Mouse (Mus musculus) midbrain, embryonic 15.5 days (tissue): ENCODE measurements around the gene H1foo. TPM values are rescaled to one million over a fixed set of nuclear protein-coding genes. Genes with fewer than 3 reads are reported as not detected.

ENCODE experiments used
- ATAC-seq: fragments of 200-750 bp; cut with Nextera tagmentation; replicated peaks from 2 replicates; pipeline ENCODE4 v1.8.0; 2017; ENCODE audit warnings: moderate TSS enrichment
- H3K27ac ChIP-seq: fragments of 300-500 bp; sonication (generic); 2 replicates; pipeline ENCODE4 v1.5.1; 2015; ENCODE audit warnings: mild to moderate bottlenecking, inconsistent platforms
- H3K27me3 ChIP-seq: fragments of 300-500 bp; sonication (generic); replicated peaks from 2 replicates; pipeline ENCODE4 v1.6.1; 2015; ENCODE audit warnings: inconsistent platforms
- H3K36me3 ChIP-seq: fragments of 300-500 bp; sonication (generic); replicated peaks from 2 replicates; pipeline ENCODE4 v1.6.1; 2015; ENCODE audit warnings: inconsistent platforms
- H3K4me1 ChIP-seq: fragments of 300-500 bp; sonication (generic); 2 replicates; pipeline ENCODE4 v1.6.1; 2015; ENCODE audit warnings: inconsistent platforms
- H3K4me2 ChIP-seq: fragments of 300-500 bp; sonication (generic); 2 replicates; pipeline ENCODE4 v1.6.1; 2015; ENCODE audit warnings: inconsistent platforms, mild to moderate bottlenecking, moderate library complexity
- H3K4me3 ChIP-seq: fragments of 300-500 bp; sonication (generic); 2 replicates; pipeline ENCODE4 v1.5.1; 2015; ENCODE audit warnings: mild to moderate bottlenecking, inconsistent platforms
- H3K9ac ChIP-seq: fragments of 300-500 bp; sonication (generic); 2 replicates; pipeline ENCODE4 v1.6.1; 2015; ENCODE audit warnings: mild to moderate bottlenecking, inconsistent platforms
- H3K9me3 ChIP-seq: fragments of 300-500 bp; sonication (generic); 2 replicates; pipeline ENCODE4 v1.6.1; 2016; ENCODE audit warnings: inconsistent platforms
- WGBS: fragments of 180-500 bp; shearing (Covaris S2); methylation state at CpG from one replicate; pipeline ENCODE4 v1.1.7; 2015; ENCODE audit warnings: mixed read lengths; 5-methylcytosine and 5-hydroxymethylcytosine counted together
- polyA plus RNA-seq: library from polyadenylated mRNA; unstranded; fragments of >200 nt; fragmentation: Nextera tagmentation; extraction: Ambion mirVana; gene quantifications from 2 replicates; pipeline ENCODE4 v1.2.1, GENCODE M21; 2015

H1foo gene
- polyA plus RNA-seq, 1 experiment from 2014 or later, result not detected

DNA sequence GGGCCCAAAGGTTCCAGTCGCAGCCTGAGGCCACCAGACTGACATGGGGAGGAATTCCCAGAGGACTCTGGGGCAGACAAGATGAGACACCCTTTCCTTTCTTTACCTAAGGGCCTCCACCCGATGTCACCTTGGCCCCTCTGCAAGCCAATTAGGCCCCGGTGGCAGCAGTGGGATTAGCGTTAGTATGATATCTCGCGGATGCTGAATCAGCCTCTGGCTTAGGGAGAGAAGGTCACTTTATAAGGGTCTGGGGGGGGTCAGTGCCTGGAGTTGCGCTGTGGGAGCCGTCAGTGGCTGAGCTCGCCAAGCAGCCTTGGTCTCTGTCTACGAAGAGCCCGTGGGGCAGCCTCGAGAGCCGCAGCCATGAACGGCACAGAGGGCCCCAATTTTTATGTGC lies 13.1 kb upstream of the H1foo start, which contains the start of gene Rho:
TSS of gene Rho (plus strand) at position 110 of the 400 bp plus-strand sequence.
- Histone ChIP-seq H3K36me3 (no peaks in the 10 kb centered on the region), H3K4me2 (no peak within 1 kb of the TSS), H3K4me1 (peaks cover 10% of the 10 kb centered on the region), H3K9me3 (no peaks in the 10 kb centered on the region), H3K4me3 (no peak within 1 kb of the TSS), H3K27ac (no peak within 1 kb of the TSS), H3K9ac (no peak within 1 kb of the TSS), H3K27me3 (no peaks in the 10 kb centered on the region)
- WGBS, result 84% methylated on average over 14 of the region's 14 CpGs
- no peak for ATAC-seq

DNA sequence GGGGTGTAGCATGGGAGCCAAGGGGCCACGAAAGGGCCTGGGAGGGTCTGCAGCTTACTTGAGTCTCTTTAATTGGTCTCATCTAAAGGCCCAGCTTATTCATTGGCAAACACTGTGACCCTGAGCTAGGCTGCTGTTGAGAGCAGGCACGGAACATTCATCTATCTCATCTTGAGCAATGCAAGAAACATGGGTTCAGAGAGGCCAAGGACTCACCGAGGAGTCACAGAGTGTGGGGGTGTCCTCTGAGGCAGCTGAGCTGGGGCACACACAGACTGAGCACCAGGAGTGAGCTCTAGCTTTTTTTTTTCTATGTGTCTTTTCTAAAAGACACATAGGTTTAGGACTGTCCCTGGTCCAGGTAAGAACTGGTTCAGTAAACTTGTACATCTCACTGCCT lies 12.3 kb upstream of the H1foo start:
- Histone ChIP-seq H3K4me1 (peaks cover 5% of the 10 kb centered on the region; the same call in 1 of the 2 replicates), H3K4me2 (no peak overlapping the region), H3K27me3 (no peaks in the 10 kb centered on the region), H3K27ac (no peak overlapping the region), H3K36me3 (no peaks in the 10 kb centered on the region), H3K9ac (no peak overlapping the region), H3K9me3 (no peaks in the 10 kb centered on the region), H3K4me3 (no peak overlapping the region)
- 86% methylated on average over 3 of the region's 3 CpGs for WGBS
- ATAC-seq, result no peak

- Histone ChIP-seq H3K4me3 (no peak overlapping the region), H3K9me3 (no peaks in the 10 kb centered on the region), H3K4me2 (no peak overlapping the region), H3K4me1 (no peaks in the 10 kb centered on the region), H3K9ac (no peak overlapping the region), H3K27ac (no peak overlapping the region), H3K36me3 (no peaks in the 10 kb centered on the region), H3K27me3 (no peaks in the 10 kb centered on the region)
- no peak for ATAC-seq
- 88% methylated on average over 8 of the region's 8 CpGs for WGBS
Observed at GRCm38 (mm10) chr6:115935544-115935943, 9.2 kb upstream of the H1foo start.

DNA sequence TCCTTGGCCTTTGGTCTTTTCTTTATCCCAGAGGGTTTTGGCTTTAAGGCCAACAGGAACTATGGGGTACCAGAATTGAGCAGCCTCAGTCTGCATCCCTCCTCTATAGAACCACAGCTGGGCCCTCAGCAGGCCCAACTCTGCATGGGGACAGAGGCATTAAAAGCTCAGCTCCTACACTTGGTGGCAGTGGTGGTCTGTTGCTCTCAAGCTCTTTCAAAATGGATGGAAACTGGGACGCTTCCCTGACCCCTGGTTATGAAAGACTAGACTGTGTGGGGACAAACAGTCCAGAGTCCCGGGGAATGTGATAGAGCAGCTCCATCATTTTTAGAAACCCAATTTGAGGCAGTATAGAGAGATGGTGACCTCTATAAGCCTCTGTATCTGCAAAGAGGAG lies 6.7 kb upstream of the H1foo start:
- no peak overlapping the region for H3K9ac ChIP-seq
- H3K4me1 ChIP-seq, result no peaks in the 10 kb centered on the region
- H3K36me3 ChIP-seq, result no peaks in the 10 kb centered on the region
- H3K27ac ChIP-seq, result no peak overlapping the region
- no peak overlapping the region for H3K4me2 ChIP-seq
- H3K27me3 ChIP-seq, result no peaks in the 10 kb centered on the region
- H3K4me3 ChIP-seq, result no peak overlapping the region
- WGBS, result 87% methylated on average over 2 of the region's 2 CpGs
- no peaks in the 10 kb centered on the region for H3K9me3 ChIP-seq
- no peak for ATAC-seq

DNA sequence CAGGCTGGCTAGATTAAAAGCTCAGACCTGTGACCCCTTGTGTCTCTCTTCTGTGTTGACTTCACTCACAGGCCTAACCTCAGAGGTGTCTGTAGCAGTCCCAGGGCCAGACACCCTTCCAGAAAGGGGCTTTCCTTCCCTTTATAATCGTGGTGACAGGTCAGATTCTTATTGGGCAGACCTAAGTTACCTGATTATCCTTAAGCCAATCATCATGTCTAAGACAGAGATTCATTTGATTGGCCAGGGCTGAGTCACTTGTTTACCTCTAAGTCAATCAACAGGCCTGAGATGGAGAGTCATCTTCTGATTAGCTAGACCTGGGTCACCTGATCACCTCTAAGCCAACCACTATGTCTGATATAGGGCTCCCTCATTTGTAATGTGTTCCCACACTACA lies 5.9 kb upstream of the H1foo start:
- no peaks in the 10 kb centered on the region for H3K36me3 ChIP-seq
- no peak for ATAC-seq
- H3K4me1 ChIP-seq, result no peaks in the 10 kb centered on the region
- no peak overlapping the region for H3K27ac ChIP-seq
- no peak overlapping the region for H3K4me2 ChIP-seq
- WGBS, result 63% methylated on average over 1 of the region's 1 CpGs
- no peak overlapping the region for H3K4me3 ChIP-seq
- H3K27me3 ChIP-seq, result no peaks in the 10 kb centered on the region
- H3K9me3 ChIP-seq, result no peaks in the 10 kb centered on the region
- no peak overlapping the region for H3K9ac ChIP-seq

- 91% methylated on average over 1 of the region's 1 CpGs for WGBS
- Histone ChIP-seq H3K27me3 (no peaks in the 10 kb centered on the region), H3K4me2 (no peak overlapping the region), H3K27ac (no peak overlapping the region), H3K4me3 (no peak overlapping the region), H3K4me1 (no peaks in the 10 kb centered on the region), H3K9ac (no peak overlapping the region), H3K36me3 (no peaks in the 10 kb centered on the region), H3K9me3 (no peaks in the 10 kb centered on the region)
- no peak for ATAC-seq
Observed at GRCm38 (mm10) chr6:115940603-115941002, 4.1 kb upstream of the H1foo start.

DNA sequence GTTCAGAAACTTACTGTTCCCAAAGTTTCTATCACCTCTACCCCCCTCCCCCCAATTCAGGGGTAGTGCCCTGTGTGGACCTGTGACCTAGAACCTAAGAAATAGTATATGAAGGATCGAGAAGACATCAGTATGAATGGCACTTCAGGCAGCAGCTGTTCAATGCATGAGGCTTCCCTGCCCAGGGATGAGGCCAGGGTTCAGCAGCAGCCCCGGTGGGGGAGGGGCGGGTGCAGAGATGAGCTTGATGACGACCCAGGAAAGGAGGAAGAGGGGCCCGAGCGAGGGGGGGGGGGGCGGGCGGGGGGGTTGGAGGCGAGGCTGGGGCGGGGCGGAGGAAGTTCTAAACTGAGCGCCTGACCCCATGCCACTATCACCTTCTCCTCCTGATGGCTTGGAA lies 3.6 kb upstream of the H1foo start:
- 11% methylated on average over 8 of the region's 12 CpGs for WGBS
- Histone ChIP-seq H3K9ac (no peak overlapping the region), H3K9me3 (no peaks in the 10 kb centered on the region), H3K27ac (no peak overlapping the region), H3K4me3 (no peak overlapping the region), H3K4me1 (no peaks in the 10 kb centered on the region), H3K36me3 (no peaks in the 10 kb centered on the region), H3K27me3 (no peaks in the 10 kb centered on the region), H3K4me2 (no peak overlapping the region)
- no peak for ATAC-seq

DNA sequence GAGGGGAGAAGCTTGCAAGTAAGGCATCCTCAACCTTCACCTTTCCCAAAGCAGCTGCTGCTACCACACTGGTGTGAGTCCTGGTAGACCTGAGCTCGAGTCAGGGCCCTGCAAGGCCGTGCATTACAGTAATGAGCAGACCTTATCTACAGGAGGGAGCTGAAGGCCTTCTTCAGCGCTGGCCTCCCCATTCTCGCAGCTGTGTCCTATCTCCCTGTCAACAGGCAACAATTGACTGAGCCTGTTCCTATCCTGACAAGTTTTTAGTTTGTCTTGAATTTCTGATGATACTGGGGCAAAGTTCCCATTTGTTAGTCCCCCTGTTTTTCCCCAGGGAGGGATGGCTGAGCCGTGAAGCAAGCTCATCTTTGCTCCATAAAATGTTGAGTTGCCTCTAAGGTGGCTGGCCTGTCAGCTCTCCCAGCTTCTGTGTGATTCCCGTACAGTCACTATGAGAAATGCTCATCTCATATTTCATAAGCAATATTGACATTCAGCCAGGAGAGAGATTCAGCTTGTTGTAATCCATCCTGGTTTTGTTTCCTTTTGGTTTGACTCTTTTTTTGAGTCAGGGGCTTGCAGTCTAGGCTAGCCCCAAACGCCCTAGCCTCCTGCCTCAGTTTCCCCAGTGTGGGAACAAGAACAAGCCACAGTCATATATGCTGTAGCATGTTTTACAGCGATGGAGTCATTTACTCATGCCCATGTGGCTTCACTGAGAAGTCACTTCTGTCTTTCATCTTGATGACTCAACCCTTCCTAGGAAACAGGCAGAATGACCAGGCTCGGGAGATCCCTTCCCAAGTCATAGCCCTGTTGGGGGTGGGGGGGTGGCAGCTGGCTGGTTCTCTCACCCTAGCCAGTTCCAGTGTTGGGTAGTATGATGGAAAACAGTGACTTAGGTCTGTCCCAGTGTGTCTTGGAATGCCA lies 975 bp upstream of the H1foo start:
- Histone ChIP-seq H3K27me3 (no peaks in the 10 kb centered on the region), H3K27ac (no peak overlapping the region), H3K9me3 (no peaks in the 10 kb centered on the region), H3K4me1 (peaks cover 4% of the 10 kb centered on the region; the same call in 1 of the 2 replicates), H3K4me2 (no peak overlapping the region), H3K4me3 (no peak overlapping the region), H3K9ac (no peak overlapping the region), H3K36me3 (no peaks in the 10 kb centered on the region)
- ATAC-seq, result no peak
- 82% methylated on average over 9 of the region's 9 CpGs for WGBS

DNA sequence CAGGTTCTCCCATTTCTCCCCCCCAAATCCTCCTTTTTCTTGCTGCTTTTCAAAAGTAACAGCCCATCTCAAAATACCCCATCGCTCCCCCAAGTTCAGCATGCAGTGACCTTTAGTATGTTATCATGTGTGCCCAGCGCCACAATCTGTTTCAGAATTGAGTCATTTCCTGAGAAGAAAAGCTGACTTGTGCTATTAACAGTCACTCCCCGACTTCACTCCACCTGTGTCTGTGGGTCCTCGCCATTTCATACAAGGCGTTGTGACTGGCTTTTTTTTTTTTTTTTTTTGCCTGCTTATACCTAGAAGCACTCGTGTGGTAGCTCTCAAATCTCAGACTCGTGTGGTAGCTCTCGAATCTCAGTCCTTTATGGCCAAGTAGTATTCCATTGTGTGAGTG lies 895 bp downstream of the H1foo start:
- no peak for ATAC-seq
- no peak overlapping the region for H3K4me2 ChIP-seq
- H3K9me3 ChIP-seq, result no peaks in the 10 kb centered on the region
- H3K4me1 ChIP-seq, result peaks cover 4% of the 10 kb centered on the region; the same call in 1 of the 2 replicates
- H3K27ac ChIP-seq, result no peak overlapping the region
- H3K36me3 ChIP-seq, result no peaks in the 10 kb centered on the region
- H3K4me3 ChIP-seq, result no peak overlapping the region
- H3K9ac ChIP-seq, result no peak overlapping the region
- WGBS, result 88% methylated on average over 8 of the region's 8 CpGs
- H3K27me3 ChIP-seq, result no peaks in the 10 kb centered on the region

- Histone ChIP-seq H3K4me2 (no peak overlapping the region), H3K27ac (no peak overlapping the region), H3K27me3 (no peaks in the 10 kb centered on the region), H3K4me1 (peaks cover 4% of the 10 kb centered on the region; the same call in 1 of the 2 replicates), H3K9ac (no peak overlapping the region), H3K9me3 (no peaks in the 10 kb centered on the region), H3K4me3 (no peak overlapping the region), H3K36me3 (no peaks in the 10 kb centered on the region)
- 40% methylated on average over 6 of the region's 6 CpGs for WGBS
- 0 out of 2 replicates have a peak, but pooled peaks have one; percentile 45 for ATAC-seq
Observed at GRCm38 (mm10) chr6:115946389-115946788, 1.7 kb downstream of the H1foo start.

DNA sequence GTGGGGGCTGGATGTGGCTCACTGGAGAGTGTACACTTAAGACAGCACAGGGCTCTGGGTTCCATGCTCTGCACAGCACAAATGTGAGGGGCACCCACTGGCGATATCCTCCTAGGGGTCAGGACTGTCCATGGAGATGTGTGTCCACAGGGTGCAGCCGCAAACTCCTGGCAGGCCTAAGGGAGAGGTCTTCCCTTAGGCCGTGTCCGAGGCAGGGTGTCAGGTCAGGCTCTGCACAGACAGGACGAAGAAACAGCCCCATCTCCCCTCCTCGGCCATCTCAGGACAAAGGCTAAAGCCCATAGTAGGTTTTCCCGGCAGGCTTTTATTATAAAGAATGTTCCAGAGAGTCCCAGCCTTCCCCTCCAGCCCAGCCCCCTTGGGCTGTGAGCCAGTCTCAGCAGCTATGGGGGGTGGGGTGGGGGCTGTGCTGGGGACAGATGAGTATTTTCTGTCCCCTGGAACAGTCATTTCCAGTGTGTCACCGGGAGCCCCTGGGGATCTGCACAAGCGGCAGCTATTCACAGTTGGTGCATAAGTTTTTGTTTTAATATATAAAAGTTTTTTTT lies 9.9 kb downstream of the H1foo start:
- 73% methylated on average over 9 of the region's 9 CpGs for WGBS
- H3K4me1 ChIP-seq, result peaks cover 5% of the 10 kb centered on the region; the same call in 1 of the 2 replicates
- no peak for ATAC-seq

DNA sequence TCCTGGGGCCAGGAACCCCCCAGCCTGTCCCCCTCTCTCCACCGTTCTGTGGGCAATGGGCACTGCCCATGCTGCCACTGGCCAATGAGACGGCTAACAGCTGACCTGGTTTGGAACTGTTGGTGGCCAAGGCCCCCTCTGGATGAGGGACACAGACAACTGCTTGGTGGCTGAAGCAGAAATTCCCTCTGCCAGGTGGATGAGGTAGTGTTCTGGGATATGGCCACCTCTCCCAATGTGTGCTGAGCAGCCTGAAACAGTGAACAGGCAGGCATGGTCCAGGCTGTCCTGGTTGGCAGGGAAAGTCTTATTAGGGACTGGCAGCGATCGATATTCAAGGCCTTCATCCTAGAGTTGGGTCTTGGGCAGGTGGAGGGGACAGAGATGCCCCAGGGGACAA lies 10.4 kb downstream of the H1foo start:
- Histone ChIP-seq H3K4me2 (no peak overlapping the region), H3K4me1 (peaks cover 5% of the 10 kb centered on the region; the same call in 1 of the 2 replicates), H3K27ac (no peak overlapping the region), H3K9ac (no peak overlapping the region), H3K36me3 (no peaks in the 10 kb centered on the region), H3K27me3 (no peaks in the 10 kb centered on the region), H3K9me3 (no peaks in the 10 kb centered on the region), H3K4me3 (no peak overlapping the region)
- no peak for ATAC-seq
- WGBS, result 92% methylated on average over 4 of the region's 4 CpGs

More for the DNA sequence above, 9.9 kb downstream of the H1foo start:
- Histone ChIP-seq H3K36me3 (no peaks in the 10 kb centered on the region), H3K9me3 (no peaks in the 10 kb centered on the region), H3K9ac (no peak overlapping the region), H3K27me3 (no peaks in the 10 kb centered on the region), H3K4me3 (no peak overlapping the region), H3K27ac (no peak overlapping the region), H3K4me2 (no peak overlapping the region)
